Mouse (Mus musculus) hindbrain, embryonic 12.5 days (tissue): ENCODE measurements around the gene Tmem219. TPM values are rescaled to one million over a fixed set of nuclear protein-coding genes. Genes with fewer than 3 reads are reported as not detected.
"Not testable (repeated sequence)": the region's sequence is repeated elsewhere in the genome, so short reads cannot be mapped to it uniquely, and the experiment has no call there.

Experiments used
- ATAC-seq: fragments of 200-750 bp; cut with Nextera tagmentation; 2 replicates; pipeline ENCODE4 v1.8.0; 2017; ENCODE audit warnings: moderate TSS enrichment; ENCODE audit not compliant: low FRiP score
- H3K27ac ChIP-seq: fragments of 300-500 bp; sonication (generic); 2 replicates; pipeline ENCODE4 v1.5.1; 2016; ENCODE audit warnings: mild to moderate bottlenecking
- H3K27me3 ChIP-seq: fragments of 300-500 bp; sonication (generic); 2 replicates; pipeline ENCODE4 v1.6.1; 2016; ENCODE audit warnings: mild to moderate bottlenecking
- H3K36me3 ChIP-seq: fragments of 300-500 bp; sonication (generic); 2 replicates; pipeline ENCODE4 v1.6.1; 2016; ENCODE audit warnings: mild to moderate bottlenecking
- H3K4me1 ChIP-seq: fragments of 300-500 bp; sonication (generic); 2 replicates; pipeline ENCODE4 v1.6.1; 2016
- H3K4me2 ChIP-seq: fragments of 300-500 bp; sonication (generic); replicated peaks from 2 replicates; pipeline ENCODE4 v1.6.1; 2016; ENCODE audit warnings: mild to moderate bottlenecking
- H3K4me3 ChIP-seq: fragments of 300-500 bp; sonication (generic); 2 replicates; pipeline ENCODE4 v1.5.1; 2016; ENCODE audit warnings: mild to moderate bottlenecking
- H3K9ac ChIP-seq: fragments of 300-500 bp; sonication (generic); 2 replicates; pipeline ENCODE4 v1.6.1; 2016; ENCODE audit warnings: mild to moderate bottlenecking, moderate library complexity
- H3K9me3 ChIP-seq: fragments of 300-500 bp; sonication (generic); replicated peaks from 2 replicates; pipeline ENCODE4 v1.6.1; 2016; ENCODE audit warnings: mild to moderate bottlenecking
- WGBS: fragments of 180-500 bp; shearing (Covaris S2); methylation state at CpG from one replicate; pipeline ENCODE4 v1.1.7; 2016; 5-methylcytosine and 5-hydroxymethylcytosine counted together
- polyA plus RNA-seq: library from polyadenylated mRNA; unstranded; fragments of >200 nt; fragmentation: Nextera tagmentation; extraction: Ambion mirVana; gene quantifications from 2 replicates; pipeline ENCODE4 v1.2.1, GENCODE M21; 2016

The Tmem219 gene
- polyA plus RNA-seq, 1 experiment from 2014 or later = 23.0 TPM

DNA sequence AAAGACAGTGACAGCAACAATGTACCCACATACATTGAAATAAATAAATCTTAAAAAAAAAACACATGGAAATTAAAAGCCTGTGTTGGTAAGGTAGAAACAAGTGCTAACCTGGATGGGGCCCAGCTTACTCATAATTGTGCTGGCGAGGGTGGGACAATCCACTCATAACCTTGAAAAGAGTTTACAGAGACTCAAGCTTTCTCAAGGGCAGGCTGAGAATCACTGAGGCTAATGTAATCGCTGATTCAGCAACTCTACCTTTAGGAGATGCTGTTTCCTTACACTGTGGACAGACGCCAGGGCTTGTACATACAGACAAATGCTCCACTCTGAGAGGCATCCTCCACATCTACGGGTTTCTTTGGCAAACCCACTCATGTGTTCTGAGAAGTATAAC, 2.7 kb downstream of the Tmem219 start:
- H3K27me3 ChIP-seq = no peaks in the 10 kb centered on the region
- WGBS = 74% methylated on average over 4 of the region's 4 CpGs
- H3K27ac ChIP-seq = no peak overlapping the region
- H3K4me1 ChIP-seq = peaks cover 20% of the 10 kb centered on the region
- H3K4me3 ChIP-seq = no peak overlapping the region
- no peak overlapping the region for H3K4me2 ChIP-seq
- ATAC-seq = no peak
- no peak overlapping the region for H3K9ac ChIP-seq
- H3K36me3 ChIP-seq = no peaks in the 10 kb centered on the region
- H3K9me3 ChIP-seq = no peaks in the 10 kb centered on the region

DNA sequence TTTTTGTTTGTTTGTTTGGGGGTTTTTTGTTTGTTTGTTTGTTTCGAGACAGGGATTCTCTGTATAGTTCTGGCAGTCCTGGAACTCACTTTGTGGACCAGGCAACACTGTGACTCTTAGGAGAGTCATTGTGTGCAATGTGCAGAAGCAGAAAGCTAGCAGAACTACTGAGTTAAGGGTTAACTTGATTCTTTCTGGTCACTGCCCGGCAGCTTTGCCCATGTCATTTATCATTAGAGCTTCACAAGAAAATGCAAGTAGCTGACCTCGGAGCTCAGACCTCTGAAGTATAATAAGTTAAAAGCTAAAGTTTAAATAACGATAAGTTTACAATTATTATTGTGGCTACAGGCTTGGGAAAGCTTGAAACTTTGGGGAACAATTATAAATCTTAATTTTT, 4.4 kb downstream of the Tmem219 start:
- not testable (repeated sequence) for H3K27ac ChIP-seq, ATAC-seq, H3K9me3 ChIP-seq, H3K4me2 ChIP-seq, H3K4me3 ChIP-seq, H3K27me3 ChIP-seq, H3K36me3 ChIP-seq, H3K9ac ChIP-seq
- 35% methylated on average over 4 of the region's 4 CpGs for WGBS
- peaks cover 17% of the 10 kb centered on the region for H3K4me1 ChIP-seq

DNA sequence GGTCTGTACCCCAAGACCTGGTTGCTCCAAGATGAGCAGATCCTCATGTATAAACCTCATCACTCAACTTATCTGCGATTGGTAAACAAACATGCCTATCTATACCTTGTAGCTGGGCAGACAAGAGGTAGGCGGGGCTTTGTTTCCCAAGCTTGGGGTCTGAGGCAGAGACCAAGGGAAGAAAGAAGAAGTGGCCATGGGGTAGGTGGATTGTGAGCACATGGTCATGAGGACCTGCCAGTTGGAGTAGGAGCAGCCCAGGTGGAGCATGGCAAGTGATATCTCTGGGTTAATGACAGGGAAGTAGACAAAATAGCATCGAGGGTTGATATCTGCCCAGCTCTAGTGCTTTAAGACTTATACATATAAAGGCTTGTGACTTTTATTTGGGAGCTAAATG, 7.9 kb downstream of the Tmem219 start:
- no peak for ATAC-seq
- no peaks in the 10 kb centered on the region for H3K4me1 ChIP-seq
- H3K4me3 ChIP-seq = no peak overlapping the region
- H3K9me3 ChIP-seq = no peaks in the 10 kb centered on the region
- no peaks in the 10 kb centered on the region for H3K36me3 ChIP-seq
- WGBS = 92% methylated on average over 3 of the region's 3 CpGs
- H3K27me3 ChIP-seq = no peaks in the 10 kb centered on the region
- H3K9ac ChIP-seq = no peak overlapping the region
- no peak overlapping the region for H3K27ac ChIP-seq
- no peak overlapping the region for H3K4me2 ChIP-seq

DNA sequence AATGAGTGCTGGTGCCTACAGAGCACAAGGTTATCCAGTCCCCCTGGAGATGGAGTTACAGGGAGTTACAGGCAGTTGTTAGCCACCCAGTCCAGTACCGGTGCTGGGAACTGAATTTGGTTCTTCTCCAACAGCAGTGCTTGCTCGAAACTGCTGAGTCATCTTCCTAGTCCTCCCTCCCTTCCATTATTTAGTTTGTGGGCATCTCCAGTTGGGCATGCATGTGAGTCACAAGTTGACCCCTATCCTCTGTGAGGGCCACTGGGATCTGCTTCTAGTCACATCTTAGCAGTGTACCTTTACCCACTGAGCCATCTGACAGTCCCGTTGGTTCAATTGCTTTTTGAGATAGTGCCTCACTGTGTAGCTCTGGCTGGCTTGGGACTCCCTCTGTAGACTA, 17.1 kb downstream of the Tmem219 start:
- Histone ChIP-seq H3K9ac (no peak overlapping the region), H3K4me3 (no peak overlapping the region), H3K36me3 (no peaks in the 10 kb centered on the region), H3K9me3 (no peaks in the 10 kb centered on the region), H3K4me2 (no peak overlapping the region), H3K27ac (no peak overlapping the region), H3K27me3 (no peaks in the 10 kb centered on the region), H3K4me1 (no peaks in the 10 kb centered on the region)
- 83% methylated on average over 3 of the region's 3 CpGs for WGBS
- no peak for ATAC-seq

DNA sequence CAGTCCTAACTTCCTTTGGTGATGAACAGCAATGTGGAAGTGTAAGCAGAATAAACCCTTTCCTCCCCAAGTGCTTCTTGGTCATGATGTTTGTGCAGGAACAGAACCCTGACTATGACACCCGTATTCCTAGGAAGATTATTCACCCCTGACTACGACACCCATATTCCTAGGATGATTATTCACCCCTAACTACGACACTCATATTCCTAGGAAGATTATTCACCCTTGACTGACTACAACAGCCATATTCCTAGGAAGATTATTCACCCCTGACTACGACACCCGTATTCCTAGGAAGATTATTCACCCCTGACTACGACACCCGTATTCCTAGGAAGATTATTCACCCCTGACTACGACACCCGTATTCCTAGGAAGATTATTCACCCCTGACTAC, 22.9 kb downstream of the Tmem219 start:
- WGBS = 96% methylated on average over 7 of the region's 9 CpGs
- ATAC-seq, H3K36me3 ChIP-seq, H3K4me2 ChIP-seq, H3K27ac ChIP-seq, H3K4me3 ChIP-seq, H3K9ac ChIP-seq, H3K27me3 ChIP-seq, H3K9me3 ChIP-seq: not testable (repeated sequence)
- peaks cover 15% of the 10 kb centered on the region for H3K4me1 ChIP-seq

DNA sequence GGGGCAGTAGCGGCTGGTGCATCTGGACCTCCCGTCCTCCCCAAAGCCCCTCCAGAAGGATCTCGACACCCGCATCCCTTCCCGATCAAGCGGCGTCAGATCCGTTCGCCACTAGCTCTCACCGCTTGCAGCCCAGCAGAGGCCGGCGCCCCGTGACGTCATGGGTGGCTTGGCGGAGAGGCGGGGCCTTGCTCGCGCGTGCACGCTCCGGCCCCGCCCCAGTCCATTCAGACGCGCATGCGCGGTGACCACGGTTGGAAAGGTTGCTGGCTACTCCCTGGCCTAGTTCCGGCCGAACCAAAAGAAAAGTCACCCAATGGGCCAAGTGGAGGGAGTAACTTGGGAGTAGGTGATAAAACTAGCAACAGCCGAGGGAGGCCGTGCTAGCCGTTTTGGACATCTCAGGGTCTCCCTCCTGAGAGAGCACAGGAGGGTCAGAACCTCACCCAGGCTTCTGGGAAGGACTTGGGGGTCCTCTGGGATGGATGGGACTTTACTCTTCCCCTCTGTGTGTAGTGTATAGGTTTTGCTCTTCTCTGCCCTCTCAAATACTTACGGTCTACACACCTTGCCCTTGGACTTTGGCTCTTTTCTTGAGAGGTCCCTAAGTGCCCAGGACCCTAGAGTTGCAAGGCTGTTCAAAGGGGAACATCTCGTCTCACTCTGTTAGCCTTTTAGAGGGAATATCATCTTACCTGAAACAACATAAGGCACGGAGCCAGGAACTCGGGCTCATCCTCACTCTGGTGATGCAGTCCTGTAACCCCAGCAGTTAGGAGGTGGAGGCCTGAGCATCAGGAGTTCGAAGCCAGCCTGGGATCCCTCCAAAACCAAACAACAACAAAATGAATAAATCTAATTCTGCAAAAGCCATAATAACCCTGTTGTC, 24.4 kb downstream of the Tmem219 start:
- Histone ChIP-seq H3K36me3 (no peaks in the 10 kb centered on the region), H3K27ac (peak overlapping the region; percentile 64; the same call in 1 of the 2 replicates), H3K9ac (peak overlapping the region; percentile 77), H3K4me3 (peak overlapping the region; percentile 53), H3K27me3 (no peaks in the 10 kb centered on the region), H3K4me1 (peaks cover 15% of the 10 kb centered on the region), H3K4me2 (peak overlapping the region; percentile 70), H3K9me3 (no peaks in the 10 kb centered on the region)
- 12% methylated on average over 37 of the region's 37 CpGs for WGBS
- peak; percentile 93 for ATAC-seq

GRCm38 (mm10) chr7:126897390-126898101, 25.2 kb downstream of the Tmem219 start:
- Histone ChIP-seq H3K9ac (peak overlapping the region; percentile 77), H3K9me3 (no peaks in the 10 kb centered on the region), H3K36me3 (no peaks in the 10 kb centered on the region), H3K27ac (peak overlapping the region; percentile 64; the same call in 1 of the 2 replicates), H3K4me1 (peaks cover 15% of the 10 kb centered on the region), H3K4me3 (peak overlapping the region; percentile 53), H3K4me2 (peak overlapping the region; percentile 70), H3K27me3 (no peaks in the 10 kb centered on the region)
- ATAC-seq = peak; percentile 63
- WGBS = 24% methylated on average over 16 of the region's 16 CpGs

- no peak overlapping the region for H3K4me3 ChIP-seq
- H3K4me2 ChIP-seq = peak overlapping the region; percentile 70
- H3K27me3 ChIP-seq = no peaks in the 10 kb centered on the region
- H3K27ac ChIP-seq = no peak overlapping the region
- no peak overlapping the region for H3K9ac ChIP-seq
- WGBS = 88% methylated on average over 5 of the region's 5 CpGs
- H3K9me3 ChIP-seq = no peaks in the 10 kb centered on the region
- peaks cover 15% of the 10 kb centered on the region for H3K4me1 ChIP-seq
- no peaks in the 10 kb centered on the region for H3K36me3 ChIP-seq
- no peak for ATAC-seq
Observed at GRCm38 (mm10) chr7:126896912-126897311, 25.8 kb downstream of the Tmem219 start.

GRCm38 (mm10) chr7:126888852-126889251, 33.9 kb downstream of the Tmem219 start:
- no peak for ATAC-seq
- H3K27me3 ChIP-seq = no peaks in the 10 kb centered on the region
- no peak overlapping the region for H3K4me2 ChIP-seq
- no peaks in the 10 kb centered on the region for H3K9me3 ChIP-seq
- H3K27ac ChIP-seq = no peak overlapping the region
- no peak overlapping the region for H3K4me3 ChIP-seq
- H3K36me3 ChIP-seq = peaks cover 9% of the 10 kb centered on the region
- 57% methylated on average over 7 of the region's 7 CpGs for WGBS
- no peak overlapping the region for H3K9ac ChIP-seq
- no peaks in the 10 kb centered on the region for H3K4me1 ChIP-seq

DNA sequence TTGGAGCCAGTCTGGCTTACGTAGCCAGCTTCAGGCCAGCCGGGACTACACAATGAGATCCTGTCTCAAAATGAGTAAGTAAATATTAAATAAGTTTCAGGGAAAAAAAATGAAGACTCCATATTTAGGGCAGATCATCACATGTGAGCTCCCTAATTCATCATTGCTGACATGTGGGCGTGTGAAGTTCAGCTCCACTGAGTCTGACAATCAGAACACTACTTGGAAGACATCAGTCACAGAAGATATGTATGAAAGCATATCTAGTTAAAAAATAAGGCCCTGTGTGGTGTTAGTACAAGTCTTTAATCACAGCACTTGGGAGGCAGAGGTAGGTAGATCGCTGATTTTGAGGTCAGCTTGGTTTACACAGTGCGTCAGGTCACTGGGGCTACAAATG, 35.4 kb downstream of the Tmem219 start:
- H3K9ac ChIP-seq = no peak overlapping the region
- H3K9me3 ChIP-seq = no peaks in the 10 kb centered on the region
- H3K4me3 ChIP-seq = no peak overlapping the region
- H3K27ac ChIP-seq = no peak overlapping the region
- peaks cover 15% of the 10 kb centered on the region for H3K4me1 ChIP-seq
- H3K4me2 ChIP-seq = no peak overlapping the region
- peaks cover 9% of the 10 kb centered on the region for H3K36me3 ChIP-seq
- ATAC-seq = no peak
- H3K27me3 ChIP-seq = no peaks in the 10 kb centered on the region
- WGBS = 83% methylated on average over 5 of the region's 5 CpGs

DNA sequence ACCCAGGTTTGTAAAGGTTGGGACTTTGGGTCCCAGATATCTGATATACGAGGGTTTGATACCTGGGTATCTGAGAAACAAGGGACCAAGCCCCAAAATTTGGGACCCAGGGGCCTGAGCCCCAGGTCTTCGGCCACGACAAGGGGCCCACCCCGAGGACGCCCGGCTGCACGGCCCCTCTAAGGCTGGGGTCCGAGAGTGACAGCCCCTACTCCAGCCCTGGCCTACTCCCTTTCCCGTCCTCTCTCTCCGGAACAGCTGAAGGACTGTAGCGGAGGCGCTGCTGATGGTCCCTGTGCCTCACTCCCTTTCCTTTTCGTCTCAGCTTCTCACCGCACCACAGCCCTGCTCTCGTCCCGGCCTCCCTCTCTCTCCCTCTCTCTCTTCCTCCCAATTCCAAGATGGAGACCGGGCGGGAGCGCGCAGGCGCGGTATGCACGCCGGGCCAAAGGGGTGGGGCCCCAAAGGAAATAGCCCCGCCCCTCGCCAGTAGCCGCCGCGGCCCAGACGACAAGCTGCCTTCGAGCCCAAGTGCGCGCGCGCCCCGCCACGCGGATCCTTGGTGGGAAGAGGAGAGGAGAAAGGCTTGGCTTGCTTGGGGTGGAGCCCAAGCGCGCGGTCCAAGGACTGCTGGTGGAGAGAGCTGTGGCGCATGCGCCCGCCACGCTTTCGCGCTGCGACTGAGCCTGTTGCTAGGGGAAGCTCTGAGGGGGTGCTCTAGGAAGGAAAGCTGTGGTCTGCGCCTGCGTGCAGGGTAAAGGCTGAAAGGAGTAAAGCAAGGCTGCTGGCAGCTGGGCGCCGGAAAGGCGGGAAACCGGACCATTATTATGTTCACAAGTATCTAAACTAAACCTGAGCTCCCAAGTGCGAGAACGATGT, 38.2 kb downstream of the Tmem219 start, which contains the start of gene Taok2:
TSS of gene Taok2 (minus strand) at position 418 of the 879 bp plus-strand sequence.
- WGBS = under 1% methylated on average over 56 of the region's 56 CpGs
- Histone ChIP-seq H3K4me2 (peak within 1 kb of the TSS; percentile 97), H3K36me3 (peaks cover 10% of the 10 kb centered on the region), H3K4me3 (peak within 1 kb of the TSS; percentile 79), H3K9ac (peak within 1 kb of the TSS; percentile 93), H3K9me3 (no peaks in the 10 kb centered on the region), H3K27me3 (no peaks in the 10 kb centered on the region), H3K27ac (peak within 1 kb of the TSS; percentile 95), H3K4me1 (peaks cover 36% of the 10 kb centered on the region)
- peak; percentile 97 for ATAC-seq

DNA sequence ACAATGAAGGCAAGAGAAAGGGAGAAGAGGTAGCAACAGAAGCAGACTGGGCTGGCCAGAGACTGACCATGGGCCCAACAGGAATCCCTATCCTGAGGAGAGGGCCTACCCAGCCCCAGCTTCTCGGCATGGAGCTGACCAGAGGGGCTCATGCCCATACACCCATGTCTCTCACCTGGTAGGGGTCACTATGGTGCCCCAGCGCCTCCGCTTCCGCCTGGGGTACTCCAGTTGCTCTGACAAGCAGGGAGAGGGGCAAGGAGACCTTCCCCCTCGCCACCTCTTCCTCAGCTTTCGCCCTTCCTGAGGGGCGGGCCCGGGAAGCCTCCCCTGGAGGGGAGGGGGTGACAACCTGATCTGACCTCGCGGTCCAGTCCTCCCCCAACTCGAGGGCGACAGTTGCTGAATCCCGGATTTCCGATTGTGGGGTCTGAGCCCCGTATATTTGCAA, 39.0 kb downstream of the Tmem219 start:
- Histone ChIP-seq H3K27me3 (no peaks in the 10 kb centered on the region), H3K4me1 (peaks cover 36% of the 10 kb centered on the region), H3K27ac (peak overlapping the region; percentile 95), H3K36me3 (peaks cover 17% of the 10 kb centered on the region), H3K4me3 (peak overlapping the region; percentile 79), H3K9me3 (no peaks in the 10 kb centered on the region), H3K4me2 (peak overlapping the region; percentile 97), H3K9ac (peak overlapping the region; percentile 93)
- WGBS = 0% methylated on average over 15 of the region's 15 CpGs
- ATAC-seq = peak; percentile 20
